Mouse (Mus musculus): ENCODE data around the gene Rbm4b.

Rbm4b gene

GRCm38 (mm10) chr19:4756193-4756911 lies at the start of gene Rbm4b:
Rbm4b (plus strand) TSS chr19:4756497.
- peak; percentile 99 for DNase-seq (ENCODE audit: low read depth, low spot score)

GRCm38 (mm10) chr19:4708765-4709164 lies 47.5 kb upstream of the Rbm4b start:
- no peak for DNase-seq (ENCODE audit: low read depth, low spot score)

GRCm38 (mm10) chr19:4711098-4711600 lies 45.1 kb upstream of the Rbm4b start, which contains the start of gene Sptbn2:
Sptbn2 (plus strand) TSS chr19:4711167.
- no peak for DNase-seq (ENCODE audit: low read depth, low spot score)

- DNase-seq (ENCODE audit: low read depth, low spot score) = no peak
Observed at GRCm38 (mm10) chr19:4711601-4712155, 44.6 kb upstream of the Rbm4b start.

- DNase-seq (ENCODE audit: low read depth, low spot score) = no peak
Observed at GRCm38 (mm10) chr19:4712156-4712780, 44.0 kb upstream of the Rbm4b start.

GRCm38 (mm10) chr19:4712781-4713526 lies 43.3 kb upstream of the Rbm4b start:
- DNase-seq (ENCODE audit: low read depth, low spot score) = no peak

GRCm38 (mm10) chr19:4713886-4714285 lies 42.4 kb upstream of the Rbm4b start:
- DNase-seq (ENCODE audit: low read depth, low spot score) = no peak

- no peak for DNase-seq (ENCODE audit: low read depth, low spot score)
Observed at GRCm38 (mm10) chr19:4716756-4717155, 39.5 kb upstream of the Rbm4b start.

GRCm38 (mm10) chr19:4717281-4717680 lies 39.0 kb upstream of the Rbm4b start:
- no peak for DNase-seq (ENCODE audit: low read depth, low spot score)

GRCm38 (mm10) chr19:4718716-4719115 lies 37.6 kb upstream of the Rbm4b start:
- DNase-seq (ENCODE audit: low read depth, low spot score) = peak; percentile 43

- DNase-seq (ENCODE audit: low read depth, low spot score) = no peak
Observed at GRCm38 (mm10) chr19:4719351-4719764, 36.9 kb upstream of the Rbm4b start.

GRCm38 (mm10) chr19:4720112-4720511 lies 36.2 kb upstream of the Rbm4b start:
- no peak for DNase-seq (ENCODE audit: low read depth, low spot score)

GRCm38 (mm10) chr19:4720671-4721244 lies 35.5 kb upstream of the Rbm4b start:
- no peak for DNase-seq (ENCODE audit: low read depth, low spot score)

GRCm38 (mm10) chr19:4729186-4729585 lies 27.1 kb upstream of the Rbm4b start:
- DNase-seq (ENCODE audit: low read depth, low spot score) = no peak

GRCm38 (mm10) chr19:4733052-4733451 lies 23.2 kb upstream of the Rbm4b start:
- DNase-seq (ENCODE audit: low read depth, low spot score) = no peak

- DNase-seq (ENCODE audit: low read depth, low spot score) = no peak
Observed at GRCm38 (mm10) chr19:4737866-4738265, 18.4 kb upstream of the Rbm4b start.

- no peak for DNase-seq (ENCODE audit: low read depth, low spot score)
Observed at GRCm38 (mm10) chr19:4739053-4739452, 17.2 kb upstream of the Rbm4b start.

GRCm38 (mm10) chr19:4739762-4740161 lies 16.5 kb upstream of the Rbm4b start:
- DNase-seq (ENCODE audit: low read depth, low spot score) = no peak

GRCm38 (mm10) chr19:4741482-4741881 lies 14.8 kb upstream of the Rbm4b start:
- no peak for DNase-seq (ENCODE audit: low read depth, low spot score)

GRCm38 (mm10) chr19:4742229-4742628 lies 14.1 kb upstream of the Rbm4b start:
- DNase-seq (ENCODE audit: low read depth, low spot score) = no peak

GRCm38 (mm10) chr19:4743524-4743923 lies 12.8 kb upstream of the Rbm4b start:
- DNase-seq (ENCODE audit: low read depth, low spot score) = peak; percentile 43

- DNase-seq (ENCODE audit: low read depth, low spot score) = no peak
Observed at GRCm38 (mm10) chr19:4744026-4744425, 12.3 kb upstream of the Rbm4b start.

All from CD4-positive helper T cell, adult 2 months (primary cell).